Mouse (Mus musculus): ENCODE measurements around the gene Nolc1.

The Nolc1 gene

DNA sequence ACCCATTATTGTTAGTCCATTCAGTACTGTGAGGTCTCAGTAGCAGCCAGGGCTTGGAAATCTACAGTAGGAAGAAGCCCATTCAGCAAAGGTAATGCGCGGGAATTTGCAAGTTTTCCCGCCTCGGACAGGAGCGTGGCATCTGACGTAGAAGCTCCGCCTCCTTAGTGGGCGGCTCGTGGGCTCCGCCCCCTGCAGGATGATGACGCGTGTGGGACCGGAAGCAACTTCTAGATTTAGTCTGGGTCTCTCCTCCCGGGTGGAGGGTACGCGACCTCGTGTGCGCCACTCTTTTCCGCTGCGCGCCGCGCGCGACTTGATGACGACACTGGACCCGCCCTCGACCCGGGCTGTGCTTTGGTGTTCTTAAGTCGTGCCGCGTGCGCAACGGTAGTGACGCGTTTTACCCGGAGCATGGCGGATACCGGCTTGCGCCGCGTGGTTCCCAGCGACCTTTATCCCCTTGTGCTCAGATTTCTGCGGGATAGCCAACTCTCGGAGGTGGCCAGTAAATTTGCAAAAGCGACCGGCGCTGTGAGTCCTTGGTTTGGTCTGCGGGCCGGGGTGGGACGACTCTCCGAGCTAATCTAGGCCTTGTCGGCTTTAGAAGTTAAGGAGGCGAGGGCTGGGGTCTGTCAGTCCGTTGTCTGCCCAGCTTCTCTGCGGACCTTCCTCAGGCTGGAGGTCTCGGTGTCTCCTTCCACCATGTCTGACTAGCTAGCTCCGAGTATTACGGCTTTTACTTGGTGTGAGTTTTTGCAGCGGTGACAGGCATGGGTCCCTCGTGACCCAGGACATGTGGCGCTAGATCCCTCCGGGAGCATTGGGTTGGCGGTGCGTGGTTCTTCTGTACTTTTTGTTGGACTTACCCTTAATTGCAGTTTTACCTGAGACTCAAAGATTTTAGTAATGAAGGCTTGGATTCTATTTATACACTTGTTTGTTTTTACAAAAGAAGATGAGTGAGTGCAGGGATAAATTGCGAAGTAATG is at the start of gene Nolc1:
Gene Nolc1 (plus strand): TSS at position 248 of the 992 bp plus-strand sequence.
- DNase-seq (ENCODE audit: low spot score in 2 of 2), result peak; percentile 100

- no peak for DNase-seq (ENCODE audit: low spot score in 2 of 2)
Measured at GRCm38 (mm10) chr19:46026567-46026966, 49.1 kb upstream of the Nolc1 start.

DNA sequence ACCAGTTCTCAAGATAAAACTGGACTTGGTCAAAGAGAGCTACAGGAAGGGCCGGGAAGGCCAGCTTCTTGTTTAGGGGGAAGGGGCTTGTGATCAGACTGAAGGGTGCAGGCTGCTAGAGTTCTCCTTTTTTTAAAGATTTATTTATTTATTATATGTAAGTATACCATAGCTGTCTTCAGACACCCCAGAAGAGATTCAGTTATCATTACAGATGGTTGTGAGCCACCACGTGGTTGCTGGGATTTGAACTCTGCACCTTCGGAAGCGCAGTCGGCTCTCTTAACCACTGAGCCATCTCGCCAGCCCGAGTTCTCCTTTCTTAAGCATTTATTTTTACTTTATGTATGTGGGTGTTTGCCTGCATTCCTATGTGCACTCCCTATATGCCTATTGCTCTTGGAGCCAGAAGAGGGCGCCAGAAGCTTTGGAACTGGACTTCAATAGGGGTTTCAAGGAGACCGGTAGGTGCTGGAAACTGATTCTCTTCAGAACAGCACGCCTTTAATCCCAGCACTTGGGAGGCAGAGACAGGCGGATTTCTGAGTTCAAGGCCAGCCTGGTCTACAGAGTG is 46.8 kb upstream of the Nolc1 start:
- no peak for DNase-seq (ENCODE audit: low spot score in 2 of 2)

DNA sequence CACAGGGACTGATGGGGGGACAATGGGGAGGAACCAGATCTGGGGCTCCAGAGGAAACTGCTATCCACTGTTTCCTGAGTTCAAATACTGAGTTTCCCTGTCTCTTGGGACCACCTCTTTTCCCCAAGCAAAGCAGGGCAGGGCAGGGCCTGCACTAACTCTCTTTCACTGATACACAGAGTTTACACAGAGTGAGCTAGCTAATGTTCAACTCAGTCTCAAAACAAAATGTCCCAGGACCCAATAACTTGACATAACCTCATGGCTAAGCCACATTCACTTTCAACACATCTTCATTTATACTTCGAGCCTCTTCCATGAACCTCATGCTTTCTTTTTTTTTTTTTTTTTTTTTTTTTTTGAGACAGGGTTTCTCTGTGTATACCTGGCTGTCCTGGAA is 46.0 kb upstream of the Nolc1 start:
- DNase-seq (ENCODE audit: low spot score in 2 of 2), result no peak

- no peak for DNase-seq (ENCODE audit: low spot score in 2 of 2)
Measured at GRCm38 (mm10) chr19:46030196-46030983, 45.3 kb upstream of the Nolc1 start.

DNA sequence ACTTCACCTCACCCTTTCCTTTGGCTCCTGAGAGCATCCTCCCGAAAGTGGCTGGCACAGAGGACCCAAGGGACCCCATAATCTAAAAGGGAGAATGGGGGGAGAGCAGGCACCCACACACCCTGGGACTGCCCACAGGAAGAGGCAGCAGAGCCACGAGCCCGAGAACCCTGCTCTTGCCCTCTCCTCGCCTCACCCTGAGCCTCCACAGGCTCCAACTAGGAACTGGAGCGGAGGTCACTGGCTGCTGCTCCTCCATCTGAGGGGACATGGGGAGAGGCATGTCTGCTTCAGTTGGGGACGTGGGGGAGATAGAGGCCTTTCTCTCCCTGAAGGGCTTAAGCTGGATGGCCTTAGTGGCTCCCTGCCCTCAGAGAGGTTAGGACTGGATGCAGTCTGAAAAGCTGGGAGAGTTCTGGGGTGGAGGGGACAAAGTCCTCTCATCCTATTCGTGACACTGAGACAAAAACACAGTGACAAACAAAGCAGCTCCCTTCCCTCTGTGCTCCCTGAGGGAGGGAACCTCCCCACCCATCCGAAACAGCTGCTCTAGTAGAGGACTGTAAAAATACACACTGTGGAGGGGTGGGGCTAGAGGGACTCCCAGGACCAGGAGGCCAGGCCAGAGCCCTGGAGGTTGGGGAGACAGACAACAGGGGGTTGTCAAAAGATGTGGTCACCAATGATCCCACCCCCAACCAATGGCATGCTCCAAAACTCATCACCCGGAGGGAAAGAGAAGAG is 43.8 kb upstream of the Nolc1 start:
- DNase-seq (ENCODE audit: low spot score in 2 of 2), result no peak

- DNase-seq (ENCODE audit: low spot score in 2 of 2), result peak; percentile 52 to 56
Measured at GRCm38 (mm10) chr19:46032731-46033510, 42.7 kb upstream of the Nolc1 start.

GRCm38 (mm10) chr19:46033911-46034310 is 41.8 kb upstream of the Nolc1 start:
- no peak for DNase-seq (ENCODE audit: low spot score in 2 of 2)

DNA sequence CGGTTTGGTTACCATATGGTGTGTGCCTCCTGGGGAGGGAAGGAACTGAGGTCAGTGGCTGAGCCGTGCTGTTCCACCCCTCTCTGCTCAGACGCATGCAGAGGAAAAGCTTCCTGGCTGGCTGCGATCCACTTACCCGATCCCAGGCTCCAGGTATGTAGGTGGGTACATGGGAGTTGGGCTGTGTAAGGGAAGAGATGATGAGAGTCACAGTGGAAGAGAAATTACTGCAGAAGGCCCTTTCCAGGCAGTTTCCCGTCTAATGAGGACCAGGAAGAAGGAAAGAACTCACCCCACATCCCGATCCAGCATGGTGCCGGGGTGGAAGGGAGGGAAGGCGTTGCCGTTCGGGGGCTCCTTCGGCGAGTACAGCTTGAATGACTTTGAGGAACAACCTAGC is 39.7 kb upstream of the Nolc1 start:
- DNase-seq (ENCODE audit: low spot score in 2 of 2), result no peak

- DNase-seq (ENCODE audit: low spot score in 2 of 2), result no peak
Measured at GRCm38 (mm10) chr19:46036477-46037242, 39.0 kb upstream of the Nolc1 start.

DNA sequence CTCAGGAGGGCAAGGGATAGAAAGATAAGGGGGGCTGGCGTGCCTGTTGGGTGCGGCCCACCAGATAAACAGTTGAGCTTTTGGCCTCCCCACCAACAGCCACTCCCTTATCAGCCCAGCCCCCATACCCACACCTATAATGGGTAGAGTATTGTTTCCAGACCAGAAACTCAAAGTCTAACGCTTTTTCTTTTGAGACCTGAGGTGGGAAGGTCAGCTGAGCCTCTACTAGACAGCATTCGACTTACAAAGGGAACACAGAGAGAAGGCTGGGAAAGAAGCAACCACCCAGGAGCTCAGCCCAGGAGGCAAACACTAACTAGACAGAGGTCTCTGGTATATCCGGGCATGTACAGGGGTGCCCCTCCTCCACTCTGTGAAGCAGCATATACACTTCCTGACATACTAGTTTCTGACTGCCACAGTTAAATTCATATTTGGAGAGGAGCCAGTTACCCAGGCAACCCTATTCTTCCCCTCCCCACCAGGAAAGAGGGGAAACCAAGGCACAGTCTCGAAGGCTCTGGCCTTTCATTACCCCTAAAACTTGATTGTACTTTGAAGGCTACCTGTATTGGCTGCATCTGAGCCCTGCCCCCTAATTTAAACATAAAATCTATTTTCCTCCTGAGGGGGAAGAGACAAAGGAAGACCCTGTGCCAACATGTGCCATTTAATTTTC is 38.3 kb upstream of the Nolc1 start:
- DNase-seq (ENCODE audit: low spot score in 2 of 2), result no peak

DNA sequence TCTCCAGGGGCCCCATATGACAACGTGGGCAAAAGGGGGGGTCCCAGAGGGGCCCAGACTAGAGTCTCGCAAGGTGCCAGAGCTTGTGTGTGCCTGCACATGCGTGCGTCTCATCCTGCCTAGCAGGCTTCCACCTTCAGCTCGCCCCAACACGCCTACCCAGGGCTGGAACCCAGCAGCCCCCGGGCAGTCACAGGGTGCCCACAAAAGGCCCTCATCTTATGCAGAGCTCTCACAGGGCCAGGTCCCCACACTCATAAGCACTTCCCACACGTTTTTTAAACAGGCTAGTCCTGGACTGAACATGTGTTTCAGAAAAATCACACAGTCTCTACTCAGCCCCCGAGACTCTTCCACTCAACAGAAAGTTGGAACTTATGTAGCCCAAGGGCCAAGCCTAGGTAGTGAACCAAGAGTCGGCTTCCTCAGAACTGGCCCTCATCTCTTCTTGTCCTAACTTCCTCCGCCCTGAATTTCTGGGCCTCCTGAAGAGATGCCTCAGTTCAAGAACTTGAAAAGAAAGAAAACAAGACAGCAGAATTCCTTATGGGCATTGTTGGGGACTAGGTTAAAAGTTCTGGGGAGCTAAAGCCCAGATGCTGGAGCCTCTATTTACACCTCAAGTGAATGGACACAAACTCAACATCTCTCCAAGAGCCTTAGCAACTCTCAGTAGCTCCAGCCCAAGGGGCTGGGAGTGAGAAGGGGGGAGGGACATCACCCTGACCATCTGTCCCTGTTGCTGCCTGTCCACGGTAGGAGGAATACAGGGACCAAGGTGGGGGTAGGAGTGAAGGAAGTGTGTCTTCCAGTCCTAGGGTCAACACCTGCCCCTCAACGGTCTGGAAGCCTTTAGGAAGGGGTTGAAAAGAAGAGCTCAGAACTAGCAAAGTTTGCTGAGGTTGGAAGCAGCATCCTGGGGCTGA is 37.5 kb upstream of the Nolc1 start:
- DNase-seq (ENCODE audit: low spot score in 2 of 2), result no peak

DNA sequence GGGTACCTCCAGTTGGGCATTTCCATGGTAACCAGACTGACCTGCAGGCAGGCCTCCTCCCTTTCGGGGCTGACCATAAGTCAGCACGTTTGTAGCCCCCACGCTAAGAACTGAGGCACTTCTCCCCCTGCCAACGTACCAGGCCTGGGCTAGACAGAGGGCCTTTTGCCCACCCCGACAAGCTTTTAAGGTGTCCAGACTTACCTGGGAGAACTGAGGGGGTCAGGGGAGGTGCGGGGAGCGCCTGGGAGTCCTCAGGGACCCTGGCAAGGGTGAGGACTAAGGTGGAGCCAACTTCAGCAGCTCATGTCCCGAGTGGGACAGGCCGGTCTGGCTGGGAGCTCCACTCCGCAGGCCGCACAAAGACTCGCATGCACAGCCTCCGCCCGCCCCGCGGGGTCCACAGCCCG is 36.8 kb upstream of the Nolc1 start:
- DNase-seq (ENCODE audit: low spot score in 2 of 2), result no peak

GRCm38 (mm10) chr19:46039478-46039877 is 36.2 kb upstream of the Nolc1 start:
- DNase-seq (ENCODE audit: low spot score in 2 of 2), result peak; percentile 74 to 75

GRCm38 (mm10) chr19:46040149-46040902 is 35.3 kb upstream of the Nolc1 start:
- DNase-seq (ENCODE audit: low spot score in 2 of 2), result no peak

DNA sequence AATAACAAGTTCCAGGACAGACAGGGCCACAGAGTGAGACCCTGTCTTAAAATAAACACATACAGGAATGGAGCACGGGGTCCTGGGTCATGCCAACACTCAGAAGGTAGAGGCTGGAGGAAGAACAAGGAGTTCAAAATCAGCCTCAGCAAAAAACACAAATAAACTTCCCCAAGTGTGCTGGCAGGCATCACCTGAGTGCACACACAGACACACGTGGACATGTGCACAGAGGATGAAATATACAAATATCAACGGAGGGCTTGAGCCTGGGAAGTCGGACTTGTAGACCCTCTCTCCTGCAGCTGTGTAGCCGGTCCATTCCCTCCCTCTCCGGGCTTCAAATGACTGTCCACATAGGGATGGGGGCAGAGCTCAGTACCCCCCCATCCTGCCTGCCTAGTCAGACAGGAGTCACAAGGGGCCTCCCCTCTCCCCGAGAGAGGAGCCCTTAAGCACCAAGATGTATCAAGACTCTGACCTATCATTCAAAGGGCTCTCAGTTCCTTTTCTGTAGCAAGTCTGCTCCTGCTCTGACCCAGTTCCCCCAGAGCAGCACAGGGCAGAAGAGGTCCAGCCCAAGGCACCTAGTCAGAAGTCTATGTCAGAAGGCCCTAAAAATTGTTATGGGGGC is 34.2 kb upstream of the Nolc1 start:
- no peak for DNase-seq (ENCODE audit: low spot score in 2 of 2)

GRCm38 (mm10) chr19:46041933-46042475 is 33.7 kb upstream of the Nolc1 start:
- peak in 1 of 2 experiments; percentile 77 for DNase-seq (ENCODE audit: low spot score in 2 of 2)
